Mouse (Mus musculus): Measurements from ENCODE around the gene Mindy2. TPM values are rescaled to one million over a fixed set of nuclear protein-coding genes. Genes with fewer than 3 reads are reported as not detected.

The Mindy2 gene
- total and polyA plus RNA-seq, 2 experiments from 2014 or later = 16.5 to 37.3 TPM

DNA sequence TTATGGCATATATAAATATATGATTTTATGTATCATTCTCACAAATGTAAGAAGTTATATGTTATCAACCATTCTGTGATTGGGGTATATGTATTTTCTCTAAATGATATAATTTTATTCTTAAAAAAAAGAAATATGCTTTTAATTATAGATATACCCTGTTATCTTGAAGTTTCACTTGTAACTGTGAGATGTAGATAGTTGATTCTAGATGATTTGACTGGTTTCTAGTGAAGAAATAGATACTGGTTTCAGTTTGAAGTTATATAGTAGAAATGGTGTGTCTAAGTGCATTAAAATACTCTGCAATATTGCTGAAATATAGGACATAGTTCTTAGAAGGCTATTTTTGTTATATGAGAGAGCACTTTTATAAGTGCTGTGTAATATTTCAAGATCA, 33.6 kb upstream of the Mindy2 start:
- H3K4me1 ChIP-seq (ENCODE audit: insufficient read depth) = no peaks in the 10 kb centered on the region
- DNase-seq (no peak), ATAC-seq (no peak)
- H3K36me3 ChIP-seq (ENCODE audit: insufficient read depth) = no peaks in the 10 kb centered on the region
- H3K27ac ChIP-seq (ENCODE audit: low read depth, low read length) = no peak overlapping the region
- H3K9me3 ChIP-seq (ENCODE audit: low read length) = no peaks in the 10 kb centered on the region
- no peak for TF ChIP-seq CTCF (IDR thresholded peaks at IDR 0.05; ENCODE audit: low read depth)
- H3K27me3 ChIP-seq (ENCODE audit: insufficient read depth, low read length) = no peaks in the 10 kb centered on the region
- no peak overlapping the region for H3K4me3 ChIP-seq (ENCODE audit: low read depth, low read length)
- H3K4me2 ChIP-seq (ENCODE audit: low read depth) = no peak overlapping the region
- no peak overlapping the region for H3K9ac ChIP-seq

GRCm38 (mm10) chr9:70689926-70690325, 33.0 kb upstream of the Mindy2 start:
- no peak for DNase-seq
- Histone ChIP-seq H3K4me3 (ENCODE audit: low read depth, low read length) (no peak overlapping the region), H3K4me2 (ENCODE audit: low read depth) (no peak overlapping the region), H3K9me3 (ENCODE audit: low read length) (no peaks in the 10 kb centered on the region), H3K27ac (ENCODE audit: low read depth, low read length) (no peak overlapping the region), H3K9ac (no peak overlapping the region), H3K4me1 (ENCODE audit: insufficient read depth) (no peaks in the 10 kb centered on the region), H3K36me3 (ENCODE audit: insufficient read depth) (no peaks in the 10 kb centered on the region), H3K27me3 (ENCODE audit: insufficient read depth, low read length) (no peaks in the 10 kb centered on the region)
- TF ChIP-seq CTCF (IDR thresholded peaks at IDR 0.05; ENCODE audit: low read depth) = no peak
- no peak for ATAC-seq
- 64% methylated on average over 3 of the region's 3 CpGs for WGBS

- ATAC-seq = no peak
- no peak overlapping the region for H3K9ac ChIP-seq
- no peak for TF ChIP-seq CTCF (IDR thresholded peaks at IDR 0.05; ENCODE audit: low read depth)
- H3K4me2 ChIP-seq (ENCODE audit: low read depth) = no peak overlapping the region
- no peaks in the 10 kb centered on the region for H3K27me3 ChIP-seq (ENCODE audit: insufficient read depth, low read length)
- DNase-seq = no peak
- no peak overlapping the region for H3K27ac ChIP-seq (ENCODE audit: low read depth, low read length)
- H3K4me3 ChIP-seq (ENCODE audit: low read depth, low read length) = no peak overlapping the region
- H3K9me3 ChIP-seq (ENCODE audit: low read length) = no peaks in the 10 kb centered on the region
- 92% methylated on average over 2 of the region's 2 CpGs for WGBS
- no peaks in the 10 kb centered on the region for H3K36me3 ChIP-seq (ENCODE audit: insufficient read depth)
- no peaks in the 10 kb centered on the region for H3K4me1 ChIP-seq (ENCODE audit: insufficient read depth)
Observed at GRCm38 (mm10) chr9:70688301-70688968, 31.5 kb upstream of the Mindy2 start.

GRCm38 (mm10) chr9:70682202-70682601, 25.2 kb upstream of the Mindy2 start:
- H3K9ac ChIP-seq = no peak overlapping the region
- no peaks in the 10 kb centered on the region for H3K9me3 ChIP-seq (ENCODE audit: low read length)
- H3K4me2 ChIP-seq (ENCODE audit: low read depth) = no peak overlapping the region
- H3K36me3 ChIP-seq (ENCODE audit: insufficient read depth) = no peaks in the 10 kb centered on the region
- no peaks in the 10 kb centered on the region for H3K27me3 ChIP-seq (ENCODE audit: insufficient read depth, low read length)
- H3K4me3 ChIP-seq (ENCODE audit: low read depth, low read length) = no peak overlapping the region
- 0 out of 2 replicates have a peak, but pooled peaks cover 5% of the 10 kb centered on the region for H3K4me1 ChIP-seq (ENCODE audit: insufficient read depth)
- no peak for TF ChIP-seq CTCF (IDR thresholded peaks at IDR 0.05; ENCODE audit: low read depth)
- DNase-seq (no peak), ATAC-seq (no peak)
- H3K27ac ChIP-seq (ENCODE audit: low read depth, low read length) = no peak overlapping the region
- 67% methylated on average over 1 of the region's 1 CpGs for WGBS

- TF ChIP-seq CTCF (IDR thresholded peaks at IDR 0.05; ENCODE audit: low read depth) = no peak
- under 1% methylated on average over 73 of the region's 103 CpGs for WGBS
- peak overlapping the region; percentile 97 for H3K27ac ChIP-seq (ENCODE audit: low read depth, low read length)
- DNase-seq (peak; percentile 49), ATAC-seq (peak; percentile 66)
- H3K36me3 ChIP-seq (ENCODE audit: insufficient read depth) = no peaks in the 10 kb centered on the region
- H3K9ac ChIP-seq = peak overlapping the region; percentile 90
- H3K4me3 ChIP-seq (ENCODE audit: low read depth, low read length) = peak overlapping the region; percentile 96
- H3K4me2 ChIP-seq (ENCODE audit: low read depth) = peak overlapping the region; percentile 69
- no peaks in the 10 kb centered on the region for H3K27me3 ChIP-seq (ENCODE audit: insufficient read depth, low read length)
- no peaks in the 10 kb centered on the region for H3K9me3 ChIP-seq (ENCODE audit: low read length)
- 0 out of 2 replicates have a peak, but pooled peaks cover 5% of the 10 kb centered on the region for H3K4me1 ChIP-seq (ENCODE audit: insufficient read depth)
Observed at GRCm38 (mm10) chr9:70679132-70680091, 22.4 kb upstream of the Mindy2 start.

DNA sequence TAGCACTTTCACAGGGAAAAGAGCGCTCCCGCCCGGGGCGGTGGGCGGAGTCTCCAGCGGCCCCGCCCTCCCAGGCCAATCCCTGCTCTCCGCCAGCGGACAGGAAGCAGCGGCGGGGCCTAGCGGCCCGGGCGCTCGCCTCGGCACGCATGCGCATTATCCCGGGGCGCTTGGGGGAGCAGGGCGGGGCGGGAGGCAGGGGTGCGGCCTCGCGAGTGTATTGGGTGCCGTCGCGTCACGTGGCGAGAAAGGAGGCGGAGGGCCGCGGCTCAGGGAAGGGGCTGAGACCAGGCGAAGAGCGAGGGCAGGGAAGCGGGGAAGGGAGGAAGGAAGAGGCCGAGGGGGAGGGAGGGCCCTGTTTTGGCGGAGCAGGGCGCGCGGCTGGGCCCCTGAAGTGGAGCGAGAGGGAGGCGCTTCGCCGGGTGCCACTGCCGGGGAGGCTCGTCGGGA, 21.7 kb upstream of the Mindy2 start, which contains the start of gene Adam10:
TSS of gene Adam10 (plus strand) at position 316 of the 450 bp plus-strand sequence.
- Histone ChIP-seq H3K4me3 (ENCODE audit: low read depth, low read length) (peak within 1 kb of the TSS; percentile 96), H3K4me1 (ENCODE audit: insufficient read depth) (0 out of 2 replicates have a peak, but pooled peaks cover 5% of the 10 kb centered on the region), H3K27ac (ENCODE audit: low read depth, low read length) (peak within 1 kb of the TSS; percentile 97), H3K9me3 (ENCODE audit: low read length) (no peaks in the 10 kb centered on the region), H3K4me2 (ENCODE audit: low read depth) (peak within 1 kb of the TSS; percentile 69), H3K9ac (peak within 1 kb of the TSS; percentile 90), H3K36me3 (ENCODE audit: insufficient read depth) (no peaks in the 10 kb centered on the region), H3K27me3 (ENCODE audit: insufficient read depth, low read length) (no peaks in the 10 kb centered on the region)
- peak; percentile 99 for DNase-seq
- no peak for TF ChIP-seq CTCF (IDR thresholded peaks at IDR 0.05; ENCODE audit: low read depth)
- ATAC-seq = peak; percentile 99
- 5% methylated on average over 44 of the region's 48 CpGs for WGBS
